Mouse (Mus musculus) neural tube, embryonic 13.5 days (tissue): Measurements from ENCODE around the gene Prkce. TPM values are rescaled to one million over a fixed set of nuclear protein-coding genes. Genes with fewer than 3 reads are reported as not detected.
"Not testable (repeated sequence)": the region's sequence is repeated elsewhere in the genome, so short reads cannot be mapped to it uniquely, and the experiment has no call there.

Source experiments
- ATAC-seq: fragments of 200-750 bp; cut with Nextera tagmentation; 2 replicates; pipeline ENCODE4 v1.8.0; 2017; ENCODE audit warnings: low read depth, mild to moderate bottlenecking, moderate TSS enrichment, moderate library complexity
- H3K27ac ChIP-seq: fragments of 300-500 bp; sonication (generic); replicated peaks from 2 replicates; pipeline ENCODE4 v1.5.1; 2015; ENCODE audit warnings: moderate library complexity, mild to moderate bottlenecking, inconsistent platforms
- H3K27me3 ChIP-seq: fragments of 300-500 bp; sonication (generic); 2 replicates; pipeline ENCODE4 v1.6.1; 2015; ENCODE audit warnings: mild to moderate bottlenecking, inconsistent platforms
- H3K36me3 ChIP-seq: fragments of 300-500 bp; sonication (generic); 2 replicates; pipeline ENCODE4 v1.6.1; 2015; ENCODE audit warnings: mild to moderate bottlenecking, inconsistent platforms
- H3K4me1 ChIP-seq: fragments of 300-500 bp; sonication (generic); replicated peaks from 2 replicates; pipeline ENCODE4 v1.6.1; 2015; ENCODE audit warnings: inconsistent platforms
- H3K4me2 ChIP-seq: fragments of 300-500 bp; sonication (generic); 2 replicates; pipeline ENCODE4 v1.6.1; 2015; ENCODE audit warnings: inconsistent platforms, mild to moderate bottlenecking, moderate library complexity
- H3K4me3 ChIP-seq: fragments of 300-500 bp; sonication (generic); 2 replicates; pipeline ENCODE4 v1.5.1; 2015; ENCODE audit warnings: mild to moderate bottlenecking, inconsistent platforms
- H3K9ac ChIP-seq: fragments of 300-500 bp; sonication (generic); 2 replicates; pipeline ENCODE4 v1.6.1; 2015; ENCODE audit warnings: moderate library complexity, mild to moderate bottlenecking, inconsistent platforms
- H3K9me3 ChIP-seq: fragments of 300-500 bp; sonication (generic); 2 replicates; pipeline ENCODE4 v1.6.1; 2016; ENCODE audit warnings: inconsistent platforms
- WGBS: fragments of 180-500 bp; shearing (Covaris S2); methylation state at CpG from one replicate; pipeline ENCODE4 v1.1.7; 2015; 5-methylcytosine and 5-hydroxymethylcytosine counted together
- polyA plus RNA-seq: library from polyadenylated mRNA; unstranded; fragments of >200 nt; fragmentation: Nextera tagmentation; extraction: Ambion mirVana; gene quantifications from 2 replicates; pipeline ENCODE4 v1.2.1, GENCODE M21; 2015

Gene Prkce
- polyA plus RNA-seq, 1 experiment from 2014 or later, result 27.7 TPM

DNA sequence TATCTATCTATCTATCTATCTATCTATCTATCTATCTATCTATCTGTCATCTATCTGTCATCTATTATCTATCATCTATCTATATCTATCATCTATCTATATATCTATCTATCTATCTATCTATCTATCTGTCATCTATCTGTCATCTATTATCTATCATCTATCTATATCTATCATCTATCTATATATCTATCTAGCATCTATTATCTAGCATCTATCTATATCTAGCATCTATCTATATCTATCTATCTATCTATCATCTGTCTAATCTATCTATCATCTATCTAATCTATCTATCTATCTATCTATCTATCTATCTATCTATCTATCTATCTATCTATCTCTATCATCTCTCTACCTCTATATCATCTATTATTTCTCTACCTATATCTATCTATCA is 309.8 kb downstream of the Prkce start:
- not testable (repeated sequence) for ATAC-seq, H3K4me2 ChIP-seq, H3K9me3 ChIP-seq, H3K27ac ChIP-seq, H3K9ac ChIP-seq, H3K27me3 ChIP-seq, H3K4me1 ChIP-seq, H3K4me3 ChIP-seq, H3K36me3 ChIP-seq

DNA sequence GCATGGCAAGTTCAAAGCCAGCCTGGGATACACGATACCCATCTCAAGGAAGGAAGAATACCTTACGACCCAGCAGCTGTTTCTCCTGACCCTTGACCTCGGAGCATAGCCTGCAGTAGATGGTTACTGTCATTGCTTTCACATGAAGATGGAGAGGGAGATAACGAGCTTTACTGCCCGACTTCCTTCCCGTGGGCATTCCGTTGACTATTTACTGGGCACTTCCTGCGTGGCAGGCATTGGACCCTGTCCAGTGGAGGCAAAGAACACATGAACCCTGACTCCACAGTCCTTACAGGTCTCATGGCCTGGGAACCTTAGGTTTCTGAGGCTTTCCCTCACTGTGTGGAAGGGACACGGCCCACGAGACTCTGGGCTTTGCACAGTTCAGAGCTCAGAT is 311.8 kb downstream of the Prkce start:
- Histone ChIP-seq H3K4me2 (no peak overlapping the region), H3K4me3 (no peak overlapping the region), H3K27ac (no peak overlapping the region), H3K9me3 (no peaks in the 10 kb centered on the region), H3K27me3 (no peaks in the 10 kb centered on the region), H3K36me3 (peaks cover 6% of the 10 kb centered on the region; the same call in 1 of the 2 replicates), H3K9ac (no peak overlapping the region), H3K4me1 (no peaks in the 10 kb centered on the region)
- no peak for ATAC-seq
- 86% methylated on average over 10 of the region's 10 CpGs for WGBS

GRCm38 (mm10) chr17:86482675-86483074 is 315.1 kb downstream of the Prkce start:
- no peaks in the 10 kb centered on the region for H3K27me3 ChIP-seq
- ATAC-seq, result no peak
- WGBS, result 93% methylated on average over 10 of the region's 10 CpGs

GRCm38 (mm10) chr17:86484087-86484737 is 316.6 kb downstream of the Prkce start:
- peak; percentile 72 for ATAC-seq
- 10% methylated on average over 3 of the region's 3 CpGs for WGBS
- no peaks in the 10 kb centered on the region for H3K4me1 ChIP-seq

More at GRCm38 (mm10) chr17:86482675-86483074, 315.1 kb downstream of the Prkce start:
- H3K9ac ChIP-seq, result no peak overlapping the region
- no peak overlapping the region for H3K4me2 ChIP-seq
- peaks cover 6% of the 10 kb centered on the region; the same call in 1 of the 2 replicates for H3K36me3 ChIP-seq
- H3K27ac ChIP-seq, result no peak overlapping the region
- H3K4me3 ChIP-seq, result no peak overlapping the region
- no peaks in the 10 kb centered on the region for H3K9me3 ChIP-seq
- H3K4me1 ChIP-seq, result no peaks in the 10 kb centered on the region

GRCm38 (mm10) chr17:86486657-86487056 is 319.1 kb downstream of the Prkce start:
- Histone ChIP-seq H3K4me2 (no peak overlapping the region), H3K4me1 (no peaks in the 10 kb centered on the region), H3K27ac (no peak overlapping the region), H3K36me3 (no peaks in the 10 kb centered on the region), H3K9me3 (no peaks in the 10 kb centered on the region), H3K9ac (no peak overlapping the region), H3K4me3 (no peak overlapping the region), H3K27me3 (no peaks in the 10 kb centered on the region)
- ATAC-seq, result no peak
- 89% methylated on average over 5 of the region's 5 CpGs for WGBS

More at GRCm38 (mm10) chr17:86484087-86484737, 316.6 kb downstream of the Prkce start:
- H3K27me3 ChIP-seq, result no peaks in the 10 kb centered on the region
- no peaks in the 10 kb centered on the region for H3K36me3 ChIP-seq
- H3K27ac ChIP-seq, result no peak overlapping the region
- H3K9ac ChIP-seq, result no peak overlapping the region
- H3K9me3 ChIP-seq, result no peaks in the 10 kb centered on the region
- H3K4me3 ChIP-seq, result no peak overlapping the region
- H3K4me2 ChIP-seq, result no peak overlapping the region

GRCm38 (mm10) chr17:86487450-86487849 is 319.9 kb downstream of the Prkce start:
- H3K4me1 ChIP-seq, result no peaks in the 10 kb centered on the region
- no peaks in the 10 kb centered on the region for H3K27me3 ChIP-seq
- WGBS, result 82% methylated on average over 3 of the region's 3 CpGs
- no peak overlapping the region for H3K9ac ChIP-seq
- no peaks in the 10 kb centered on the region for H3K36me3 ChIP-seq
- H3K4me3 ChIP-seq, result no peak overlapping the region
- no peak overlapping the region for H3K4me2 ChIP-seq
- ATAC-seq, result no peak
- no peaks in the 10 kb centered on the region for H3K9me3 ChIP-seq
- H3K27ac ChIP-seq, result no peak overlapping the region

DNA sequence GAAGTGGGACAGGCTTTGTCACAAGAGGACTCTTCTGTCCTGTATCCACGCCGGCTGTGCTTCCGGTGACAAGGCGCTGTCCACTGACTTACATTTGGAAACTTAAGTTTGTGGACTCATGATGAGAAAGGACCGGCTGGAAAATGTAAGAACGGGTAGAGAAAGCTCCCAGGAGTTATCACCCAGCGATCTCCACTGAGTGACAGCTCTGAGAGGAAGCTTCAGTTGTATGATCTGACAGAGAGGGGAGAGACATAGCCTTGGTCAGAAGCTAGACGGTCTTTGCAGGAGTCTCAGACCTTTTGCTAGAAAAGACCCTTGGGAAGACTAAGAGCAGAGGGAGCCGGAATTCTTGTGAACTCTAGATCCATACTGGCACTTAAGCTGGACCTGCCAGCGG is 322.2 kb downstream of the Prkce start:
- Histone ChIP-seq H3K9ac (no peak overlapping the region), H3K4me1 (no peaks in the 10 kb centered on the region), H3K9me3 (no peaks in the 10 kb centered on the region), H3K27me3 (no peaks in the 10 kb centered on the region), H3K27ac (no peak overlapping the region), H3K4me2 (no peak overlapping the region), H3K4me3 (no peak overlapping the region), H3K36me3 (no peaks in the 10 kb centered on the region)
- ATAC-seq, result no peak
- WGBS, result 89% methylated on average over 10 of the region's 10 CpGs

DNA sequence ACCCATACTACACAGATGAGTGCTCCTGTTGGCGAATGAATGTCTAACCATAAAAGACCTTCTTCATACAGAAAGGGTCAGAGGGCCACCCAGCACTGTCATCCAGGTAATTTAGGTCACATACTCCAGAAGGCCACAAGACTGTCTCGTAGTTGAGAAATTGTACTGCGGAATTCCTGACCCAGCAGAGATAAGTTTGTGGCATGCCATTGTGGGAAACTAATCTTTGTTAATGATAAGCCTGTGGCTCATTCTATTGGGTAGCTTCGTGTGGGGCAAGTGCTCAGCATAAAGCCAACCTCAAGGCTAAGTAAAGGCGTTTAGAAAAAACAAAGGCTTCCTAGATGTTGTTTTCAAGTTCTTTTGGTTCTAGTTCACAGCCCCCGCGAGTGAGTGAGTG is 324.8 kb downstream of the Prkce start:
- ATAC-seq, result no peak
- Histone ChIP-seq H3K27me3 (no peaks in the 10 kb centered on the region), H3K36me3 (no peaks in the 10 kb centered on the region), H3K9me3 (no peaks in the 10 kb centered on the region), H3K4me1 (no peaks in the 10 kb centered on the region), H3K4me3 (no peak overlapping the region), H3K4me2 (no peak overlapping the region), H3K9ac (no peak overlapping the region), H3K27ac (no peak overlapping the region)
- WGBS, result 88% methylated on average over 7 of the region's 7 CpGs

- Histone ChIP-seq H3K4me1 (no peaks in the 10 kb centered on the region), H3K36me3 (peaks cover 8% of the 10 kb centered on the region; the same call in 1 of the 2 replicates), H3K27me3 (no peaks in the 10 kb centered on the region), H3K9me3 (no peaks in the 10 kb centered on the region), H3K4me2 (no peak overlapping the region), H3K4me3 (no peak overlapping the region), H3K27ac (no peak overlapping the region), H3K9ac (no peak overlapping the region)
- no peak for ATAC-seq
- 85% methylated on average over 8 of the region's 8 CpGs for WGBS
These were observed 326.4 kb downstream of the Prkce start for GRCm38 (mm10) chr17:86493891-86494420.

GRCm38 (mm10) chr17:86494494-86494893 is 326.9 kb downstream of the Prkce start:
- Histone ChIP-seq H3K4me3 (no peak overlapping the region), H3K9ac (no peak overlapping the region), H3K4me2 (no peak overlapping the region), H3K36me3 (peaks cover 8% of the 10 kb centered on the region; the same call in 1 of the 2 replicates), H3K4me1 (0 out of 2 replicates have a peak, but pooled peaks cover 4% of the 10 kb centered on the region), H3K27ac (no peak overlapping the region), H3K9me3 (no peaks in the 10 kb centered on the region), H3K27me3 (no peaks in the 10 kb centered on the region)
- no peak for ATAC-seq
- WGBS, result 85% methylated on average over 6 of the region's 6 CpGs

DNA sequence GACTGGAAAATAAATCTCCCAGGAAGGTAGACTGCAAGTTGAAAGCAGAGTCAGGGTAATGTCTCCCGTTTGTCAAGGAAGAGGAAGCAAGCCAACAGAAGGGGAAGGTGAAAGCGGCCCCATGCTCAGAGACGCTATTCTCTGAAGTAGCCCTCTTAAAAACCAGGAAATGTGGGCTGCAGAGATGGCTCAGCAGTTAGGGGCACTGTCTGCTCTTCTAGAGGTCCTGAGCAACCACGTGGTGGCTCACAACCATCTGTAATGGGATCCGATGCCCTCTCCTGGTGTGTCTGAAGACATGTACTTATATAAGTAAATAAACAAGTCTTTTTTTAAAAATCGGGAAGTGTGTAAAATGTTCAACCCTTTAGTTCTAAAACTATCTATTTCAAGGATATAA is 327.3 kb downstream of the Prkce start:
- Histone ChIP-seq H3K4me3 (no peak overlapping the region), H3K9ac (no peak overlapping the region), H3K9me3 (no peaks in the 10 kb centered on the region), H3K4me2 (no peak overlapping the region), H3K4me1 (0 out of 2 replicates have a peak, but pooled peaks cover 6% of the 10 kb centered on the region), H3K27ac (no peak overlapping the region), H3K36me3 (peaks cover 8% of the 10 kb centered on the region; the same call in 1 of the 2 replicates), H3K27me3 (no peaks in the 10 kb centered on the region)
- 76% methylated on average over 6 of the region's 6 CpGs for WGBS
- no peak for ATAC-seq

- 0 out of 2 replicates have a peak, but pooled peaks cover 6% of the 10 kb centered on the region for H3K4me1 ChIP-seq
- H3K9ac ChIP-seq, result no peak overlapping the region
- no peak overlapping the region for H3K4me2 ChIP-seq
- no peak overlapping the region for H3K4me3 ChIP-seq
- no peak overlapping the region for H3K27ac ChIP-seq
- H3K36me3 ChIP-seq, result peaks cover 8% of the 10 kb centered on the region; the same call in 1 of the 2 replicates
- 89% methylated on average over 9 of the region's 9 CpGs for WGBS
- ATAC-seq, result no peak
- no peaks in the 10 kb centered on the region for H3K9me3 ChIP-seq
- no peaks in the 10 kb centered on the region for H3K27me3 ChIP-seq
These were observed 328.7 kb downstream of the Prkce start for GRCm38 (mm10) chr17:86496123-86496771.
